Mouse (Mus musculus) hindbrain, embryonic 15.5 days (tissue): ENCODE results near the gene Mical3. TPM values are rescaled to one million over a fixed set of nuclear protein-coding genes. Genes with fewer than 3 reads are reported as not detected.

Source experiments
- ATAC-seq: fragments of 200-750 bp; cut with Nextera tagmentation; 2 replicates; pipeline ENCODE4 v1.8.0; 2017; ENCODE audit warnings: low read depth, moderate number of reproducible peaks, moderate TSS enrichment; ENCODE audit not compliant: low FRiP score
- H3K27ac ChIP-seq: fragments of 300-500 bp; sonication (generic); replicated peaks from 2 replicates; pipeline ENCODE4 v1.5.1; 2015; ENCODE audit warnings: mild to moderate bottlenecking, inconsistent platforms
- H3K27me3 ChIP-seq: fragments of 300-500 bp; sonication (generic); 2 replicates; pipeline ENCODE4 v1.6.1; 2015; ENCODE audit warnings: control low read depth, inconsistent platforms
- H3K36me3 ChIP-seq: fragments of 300-500 bp; sonication (generic); 2 replicates; pipeline ENCODE4 v1.6.1; 2015; ENCODE audit warnings: control low read depth, inconsistent platforms
- H3K4me1 ChIP-seq: fragments of 300-500 bp; sonication (generic); replicated peaks from 2 replicates; pipeline ENCODE4 v1.6.1; 2015; ENCODE audit warnings: control low read depth, inconsistent platforms
- H3K4me2 ChIP-seq: fragments of 300-500 bp; sonication (generic); 2 replicates; pipeline ENCODE4 v1.6.1; 2015; ENCODE audit warnings: moderate library complexity, mild to moderate bottlenecking, inconsistent platforms
- H3K4me3 ChIP-seq: fragments of 300-500 bp; sonication (generic); 2 replicates; pipeline ENCODE4 v1.5.1; 2015; ENCODE audit warnings: mild to moderate bottlenecking, inconsistent platforms
- H3K9ac ChIP-seq: fragments of 300-500 bp; sonication (generic); 2 replicates; pipeline ENCODE4 v1.6.1; 2015; ENCODE audit warnings: inconsistent platforms
- H3K9me3 ChIP-seq: fragments of 300-500 bp; sonication (generic); 2 replicates; pipeline ENCODE4 v1.6.1; 2016; ENCODE audit warnings: control low read depth, inconsistent platforms
- WGBS: fragments of 180-500 bp; shearing (Covaris S2); methylation state at CpG from one replicate; pipeline ENCODE4 v1.1.7; 2015; 5-methylcytosine and 5-hydroxymethylcytosine counted together
- polyA plus RNA-seq: library from polyadenylated mRNA; unstranded; fragments of >200 nt; fragmentation: Nextera tagmentation; extraction: Ambion mirVana; gene quantifications from 2 replicates; pipeline ENCODE4 v1.2.1, GENCODE M21; 2015

Mical3 gene
- polyA plus RNA-seq, 1 experiment from 2014 or later: 34.4 TPM

DNA sequence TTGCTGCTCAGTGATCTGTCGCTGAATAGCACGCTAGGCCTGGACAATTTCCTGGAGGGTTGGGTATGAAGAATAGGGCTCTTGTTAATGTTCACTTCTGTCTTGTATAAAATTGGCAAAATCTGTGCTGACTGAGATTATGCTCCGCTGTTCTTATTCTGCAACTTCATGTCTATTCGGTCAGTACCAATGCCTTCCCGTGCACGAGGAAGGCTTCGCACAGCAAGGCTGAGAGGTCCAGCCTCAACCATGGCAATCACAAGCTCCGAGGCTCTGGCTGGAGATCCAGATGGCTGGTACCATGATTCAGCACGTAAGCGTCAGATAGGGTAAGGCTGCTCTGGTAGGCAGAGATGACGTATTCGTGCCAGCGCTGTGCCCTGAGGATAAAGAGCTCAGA, 189.2 kb downstream of the Mical3 start:
- 95% methylated on average over 13 of the region's 13 CpGs for WGBS
- no peak overlapping the region for H3K4me2 ChIP-seq
- no peak for ATAC-seq
- no peaks in the 10 kb centered on the region for H3K9me3 ChIP-seq
- H3K4me1 ChIP-seq: no peaks in the 10 kb centered on the region
- no peak overlapping the region for H3K4me3 ChIP-seq
- no peak overlapping the region for H3K27ac ChIP-seq
- H3K27me3 ChIP-seq: no peaks in the 10 kb centered on the region
- H3K9ac ChIP-seq: no peak overlapping the region
- peaks cover 20% of the 10 kb centered on the region for H3K36me3 ChIP-seq

DNA sequence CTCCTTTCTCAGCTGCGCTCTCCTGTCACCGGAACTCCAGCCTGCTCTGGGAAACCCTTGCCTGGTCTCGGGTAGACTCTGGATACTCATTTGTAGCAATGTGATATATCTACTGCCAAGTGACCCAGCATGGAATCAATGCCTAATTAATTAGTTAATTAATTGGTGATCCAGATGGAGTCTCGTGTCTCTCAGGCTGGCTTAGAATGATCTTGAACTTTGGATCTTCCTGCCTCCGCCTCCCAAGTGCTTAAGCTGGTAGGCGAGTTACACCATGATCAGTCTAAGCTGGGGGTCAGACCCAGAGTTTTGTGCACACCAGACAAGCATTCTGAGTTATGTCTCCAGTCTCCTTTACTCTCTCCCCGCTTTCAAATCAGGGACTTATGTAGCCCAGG, 189.7 kb downstream of the Mical3 start:
- Histone ChIP-seq H3K9me3 (no peaks in the 10 kb centered on the region), H3K9ac (no peak overlapping the region), H3K4me1 (no peaks in the 10 kb centered on the region), H3K4me2 (no peak overlapping the region), H3K27me3 (no peaks in the 10 kb centered on the region), H3K4me3 (no peak overlapping the region), H3K27ac (no peak overlapping the region), H3K36me3 (peaks cover 17% of the 10 kb centered on the region)
- WGBS: 78% methylated on average over 7 of the region's 7 CpGs
- no peak for ATAC-seq

DNA sequence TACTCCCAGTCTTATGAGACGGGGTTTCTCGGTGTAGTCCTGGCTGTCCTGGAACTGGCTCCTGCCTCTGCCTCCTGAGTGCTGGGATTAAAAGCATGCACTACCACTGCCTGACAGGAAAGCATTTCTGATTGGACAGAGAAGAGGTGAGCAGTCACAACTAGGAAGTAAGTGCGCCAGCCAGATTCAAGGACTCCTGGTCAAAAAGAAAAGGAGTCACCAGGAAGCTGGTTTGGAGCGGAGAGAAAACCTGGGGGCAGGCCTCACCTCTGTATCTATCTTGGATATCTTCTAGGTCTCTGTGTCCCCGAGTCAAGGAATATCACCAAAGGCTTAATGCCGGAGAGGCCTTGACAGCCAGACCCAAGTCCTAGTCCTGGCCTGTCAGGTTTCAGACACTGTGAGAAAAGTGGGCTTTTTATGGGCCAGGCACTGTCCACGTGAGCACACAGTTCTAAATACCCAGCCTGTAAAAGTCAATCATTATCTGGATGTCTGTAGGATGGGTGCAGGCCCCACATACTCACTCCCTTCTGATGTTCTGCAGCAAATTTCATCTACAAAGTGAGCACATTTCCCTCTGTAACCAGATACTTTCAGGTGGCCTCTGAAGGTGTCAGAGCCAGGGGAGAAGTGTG, 190.2 kb downstream of the Mical3 start:
- Histone ChIP-seq H3K9ac (no peak overlapping the region), H3K36me3 (peaks cover 11% of the 10 kb centered on the region), H3K4me3 (no peak overlapping the region), H3K27me3 (no peaks in the 10 kb centered on the region), H3K4me2 (no peak overlapping the region), H3K4me1 (no peaks in the 10 kb centered on the region), H3K27ac (no peak overlapping the region), H3K9me3 (no peaks in the 10 kb centered on the region)
- no peak for ATAC-seq
- WGBS: 92% methylated on average over 7 of the region's 7 CpGs

DNA sequence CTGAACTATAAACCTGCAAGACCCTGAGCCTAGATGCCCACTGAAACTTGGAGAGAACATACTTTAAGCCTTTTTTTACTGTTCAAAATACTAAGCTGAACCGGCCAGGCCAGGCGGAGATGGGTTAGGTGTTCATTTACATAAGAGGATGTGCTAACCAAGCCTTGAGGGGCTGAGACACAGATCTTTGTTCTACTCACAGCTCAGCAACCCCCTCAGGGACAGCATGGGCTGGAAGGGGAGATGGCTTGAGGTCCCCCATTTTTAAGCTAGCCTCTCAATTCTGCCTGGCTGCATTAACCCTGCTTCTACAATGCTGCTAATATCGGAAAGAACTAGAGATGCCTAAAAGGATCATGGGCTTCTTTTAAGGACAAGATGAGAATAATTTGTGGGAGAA, 191.0 kb downstream of the Mical3 start:
- Histone ChIP-seq H3K4me2 (no peak overlapping the region), H3K27me3 (no peaks in the 10 kb centered on the region), H3K36me3 (peaks cover 6% of the 10 kb centered on the region; the same call in 1 of the 2 replicates), H3K27ac (no peak overlapping the region), H3K4me3 (no peak overlapping the region), H3K9ac (no peak overlapping the region), H3K9me3 (no peaks in the 10 kb centered on the region), H3K4me1 (no peaks in the 10 kb centered on the region)
- 84% methylated on average over 3 of the region's 3 CpGs for WGBS
- ATAC-seq: no peak

DNA sequence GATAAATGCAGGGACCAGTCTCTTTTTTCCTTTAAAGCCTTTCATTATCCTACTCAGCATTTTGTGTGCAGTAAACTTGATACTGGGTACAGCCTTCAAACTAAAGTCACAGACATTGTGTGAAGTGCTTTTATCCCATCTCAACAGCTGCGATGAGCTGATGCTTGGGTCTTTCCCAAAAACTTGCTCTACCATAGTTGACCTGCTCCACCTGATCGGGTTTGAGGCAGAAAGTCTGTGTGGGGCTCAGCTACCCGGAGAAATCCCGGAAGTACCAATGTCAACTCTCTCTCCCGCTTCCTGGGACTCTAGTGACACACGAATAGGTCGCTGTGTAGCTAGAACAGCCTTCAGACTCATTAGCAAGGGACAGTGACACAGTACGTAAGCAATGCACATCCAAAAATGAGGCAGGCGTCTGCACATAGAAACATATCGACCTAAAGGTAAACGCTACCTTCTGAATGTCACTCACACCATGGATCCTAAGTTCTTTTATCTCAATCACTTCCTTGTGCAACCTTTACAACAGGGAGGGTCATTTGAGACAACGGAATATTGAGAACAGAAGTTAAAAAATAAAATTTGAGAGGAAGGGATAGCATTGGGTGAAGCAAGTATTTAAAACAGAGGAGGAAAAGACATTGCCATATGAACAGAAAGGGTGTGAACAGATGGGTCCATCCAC, 191.9 kb downstream of the Mical3 start:
- 93% methylated on average over 12 of the region's 12 CpGs for WGBS
- Histone ChIP-seq H3K4me2 (no peak overlapping the region), H3K27ac (no peak overlapping the region), H3K9ac (no peak overlapping the region), H3K9me3 (no peaks in the 10 kb centered on the region), H3K4me3 (no peak overlapping the region), H3K27me3 (no peaks in the 10 kb centered on the region), H3K36me3 (peaks cover 15% of the 10 kb centered on the region), H3K4me1 (no peaks in the 10 kb centered on the region)
- ATAC-seq: no peak

DNA sequence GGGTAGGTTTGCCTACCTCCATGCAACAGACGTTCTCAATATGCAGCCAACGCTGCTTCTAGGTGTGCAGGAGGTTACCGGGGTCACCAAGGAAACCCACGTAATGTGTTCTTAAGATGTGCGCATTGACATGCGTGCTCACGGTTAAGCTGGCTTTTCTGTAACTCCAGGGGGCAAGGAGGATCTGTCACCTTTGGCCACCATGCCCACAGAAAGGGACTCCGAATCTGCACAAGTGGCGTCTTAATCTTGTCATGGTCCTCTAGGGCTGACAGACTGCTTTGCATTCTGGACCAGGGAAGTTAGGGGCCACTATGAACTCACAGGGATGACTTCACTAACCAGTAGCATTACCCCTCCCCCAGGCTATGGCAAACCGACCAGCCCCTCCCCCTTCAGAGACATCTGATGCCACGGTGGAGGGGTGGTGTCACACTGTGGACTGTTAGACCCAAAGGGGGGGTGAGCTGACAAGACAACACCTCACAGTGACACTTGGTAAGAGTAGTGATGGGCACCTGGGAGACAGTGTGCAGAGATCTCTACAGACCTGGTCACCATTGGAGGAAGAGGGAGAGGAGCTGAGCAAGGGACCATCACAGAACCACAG, 192.7 kb downstream of the Mical3 start:
- Histone ChIP-seq H3K36me3 (peaks cover 21% of the 10 kb centered on the region), H3K9ac (no peak overlapping the region), H3K27me3 (no peaks in the 10 kb centered on the region), H3K27ac (no peak overlapping the region), H3K9me3 (no peaks in the 10 kb centered on the region), H3K4me2 (no peak overlapping the region), H3K4me1 (no peaks in the 10 kb centered on the region), H3K4me3 (no peak overlapping the region)
- no peak for ATAC-seq
- WGBS: 83% methylated on average over 11 of the region's 11 CpGs

DNA sequence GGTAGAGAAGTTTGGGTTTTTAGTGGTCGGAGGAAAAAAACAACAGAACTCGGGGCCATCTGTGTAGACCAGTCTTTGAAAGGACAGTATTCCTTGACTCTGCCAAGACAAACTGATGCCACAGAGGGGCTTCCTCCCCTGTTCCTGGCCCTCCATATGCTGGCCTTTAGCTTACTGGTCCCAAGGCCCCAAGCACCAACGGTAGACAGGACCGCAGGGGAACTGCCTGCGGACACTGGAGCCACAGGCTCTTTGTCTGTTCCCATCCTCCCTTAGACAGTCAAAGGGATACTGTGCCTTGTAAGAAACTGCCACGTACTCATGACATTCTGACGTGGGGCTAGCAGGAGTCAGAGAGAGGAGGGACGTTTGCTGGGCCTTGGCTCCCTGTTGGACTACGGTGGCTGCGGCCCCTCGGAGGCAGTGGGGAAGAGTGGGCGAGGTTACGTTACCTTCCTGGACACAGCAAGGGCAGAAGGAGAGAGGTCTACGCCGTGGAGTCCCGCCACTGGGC, 193.6 kb downstream of the Mical3 start:
- H3K4me1 ChIP-seq: no peaks in the 10 kb centered on the region
- H3K4me3 ChIP-seq: no peak overlapping the region
- H3K9ac ChIP-seq: no peak overlapping the region

DNA sequence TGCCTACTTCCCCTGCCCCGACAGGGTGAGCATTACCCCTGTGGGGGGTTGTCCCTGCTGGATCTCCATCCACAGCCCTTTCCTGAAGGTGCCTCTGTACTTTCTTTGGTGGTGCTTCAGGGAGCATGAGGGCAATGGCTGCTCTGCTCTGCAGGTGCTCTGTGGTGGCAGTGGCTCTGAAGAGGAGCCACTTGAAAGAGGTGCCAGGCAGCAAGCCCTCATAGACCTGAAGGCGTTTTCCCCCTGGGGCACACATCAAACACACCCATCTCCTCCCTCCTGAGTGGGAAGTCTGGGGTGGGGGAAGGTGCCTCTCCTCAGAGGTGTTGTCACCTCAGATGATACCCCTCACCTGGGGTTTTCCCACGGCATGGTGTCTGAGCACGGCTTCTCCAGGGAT, 196.6 kb downstream of the Mical3 start:
- Histone ChIP-seq H3K4me1 (no peaks in the 10 kb centered on the region), H3K27ac (no peak overlapping the region), H3K4me2 (no peak overlapping the region), H3K27me3 (no peaks in the 10 kb centered on the region), H3K36me3 (peaks cover 33% of the 10 kb centered on the region), H3K9ac (no peak overlapping the region), H3K9me3 (no peaks in the 10 kb centered on the region), H3K4me3 (no peak overlapping the region)
- WGBS: 84% methylated on average over 4 of the region's 4 CpGs
- no peak for ATAC-seq

More for the DNA sequence above, 193.6 kb downstream of the Mical3 start:
- no peak overlapping the region for H3K4me2 ChIP-seq
- ATAC-seq: no peak
- H3K27ac ChIP-seq: no peak overlapping the region
- no peaks in the 10 kb centered on the region for H3K9me3 ChIP-seq
- H3K27me3 ChIP-seq: no peaks in the 10 kb centered on the region
- H3K36me3 ChIP-seq: peaks cover 27% of the 10 kb centered on the region
- WGBS: 89% methylated on average over 16 of the region's 16 CpGs

DNA sequence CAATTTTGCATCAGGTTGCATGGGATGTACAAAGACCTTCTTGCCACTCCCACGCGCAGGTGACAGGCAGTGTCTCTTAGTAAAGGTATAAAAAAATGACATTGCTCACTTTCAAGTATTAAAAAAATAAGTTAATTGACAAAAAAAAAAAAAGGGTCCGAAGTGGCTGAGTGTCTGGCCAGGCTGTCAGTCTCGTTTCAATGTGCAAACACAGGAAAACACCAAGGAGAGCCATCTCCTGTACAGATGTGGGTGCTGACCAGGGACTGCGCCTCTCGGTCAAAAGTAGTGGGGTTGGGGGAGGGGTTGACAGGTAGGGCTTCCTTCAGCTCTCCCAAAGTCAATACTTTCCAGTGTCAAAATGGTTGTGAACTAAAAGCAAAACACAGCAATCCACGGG, 197.1 kb downstream of the Mical3 start:
- ATAC-seq: no peak
- H3K36me3 ChIP-seq: peaks cover 37% of the 10 kb centered on the region
- no peaks in the 10 kb centered on the region for H3K9me3 ChIP-seq

DNA sequence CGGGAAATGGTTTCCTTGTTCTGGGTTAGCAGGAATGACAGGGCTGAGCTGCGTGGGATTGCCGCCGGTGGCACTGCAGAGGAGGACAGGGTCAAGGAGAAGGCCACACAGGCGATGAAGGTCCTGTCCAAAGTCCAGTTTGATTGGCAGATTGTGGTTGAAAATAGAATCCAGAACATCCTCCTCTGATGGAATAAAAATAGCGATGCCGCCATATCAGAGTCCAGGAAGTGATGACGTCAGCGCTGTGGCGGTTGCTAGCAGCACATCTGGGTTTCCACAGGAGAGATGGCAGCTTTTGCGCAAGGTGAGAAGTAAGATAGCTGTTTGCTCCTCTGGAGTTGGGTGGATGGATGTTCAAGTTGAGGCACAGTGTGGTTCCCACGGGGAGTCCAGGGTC, 198.2 kb downstream of the Mical3 start:
- WGBS: 92% methylated on average over 12 of the region's 12 CpGs
- Histone ChIP-seq H3K27ac (no peak overlapping the region), H3K4me2 (no peak overlapping the region), H3K9ac (no peak overlapping the region), H3K9me3 (no peaks in the 10 kb centered on the region), H3K4me1 (no peaks in the 10 kb centered on the region), H3K4me3 (no peak overlapping the region), H3K36me3 (peaks cover 37% of the 10 kb centered on the region), H3K27me3 (no peaks in the 10 kb centered on the region)
- ATAC-seq: no peak

More for the DNA sequence above, 197.1 kb downstream of the Mical3 start:
- Histone ChIP-seq H3K27ac (no peak overlapping the region), H3K9ac (no peak overlapping the region), H3K4me2 (no peak overlapping the region), H3K4me1 (no peaks in the 10 kb centered on the region), H3K4me3 (no peak overlapping the region), H3K27me3 (no peaks in the 10 kb centered on the region)
- WGBS: 93% methylated on average over 7 of the region's 7 CpGs

DNA sequence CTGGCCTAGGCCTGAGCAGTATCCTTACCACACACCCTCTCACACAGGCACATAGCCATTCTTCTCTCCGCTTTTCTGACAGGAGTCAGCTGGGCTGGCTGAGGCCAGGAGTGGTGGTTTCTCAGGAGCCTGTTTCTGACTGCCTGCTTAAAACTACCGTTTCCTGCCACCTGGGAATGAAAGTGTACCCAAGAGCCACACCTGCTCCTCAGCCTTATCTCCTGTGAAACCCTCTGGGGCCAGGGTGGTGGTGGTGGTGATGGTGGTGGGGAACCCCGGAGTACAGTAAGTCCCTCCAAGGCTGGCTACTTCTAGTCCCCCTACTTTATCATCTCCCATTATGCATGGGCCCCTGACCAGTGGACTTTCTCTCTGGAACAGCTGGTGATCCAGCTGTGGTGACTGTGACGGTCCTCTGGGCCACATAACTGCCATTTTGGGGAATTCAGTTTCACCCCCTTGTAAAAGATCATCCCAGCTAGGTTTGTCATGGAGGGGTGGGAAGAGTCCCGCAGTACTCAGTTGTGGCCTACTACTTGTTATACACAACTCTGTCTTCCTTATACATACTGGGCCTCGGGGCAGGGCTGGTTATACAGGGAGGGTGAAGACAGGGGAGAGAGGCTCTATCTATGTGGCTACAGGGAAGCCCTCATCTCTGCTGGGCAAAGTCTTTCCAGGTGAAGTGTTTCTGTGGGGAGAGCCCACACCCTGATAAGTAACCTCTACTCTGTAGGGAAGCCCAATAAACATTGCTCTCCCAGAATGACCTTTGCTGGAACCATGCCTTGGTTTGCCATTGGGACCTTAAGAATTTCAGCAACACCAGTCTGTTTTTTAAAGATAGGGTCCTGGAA, 200.1 kb downstream of the Mical3 start:
- WGBS: 87% methylated on average over 6 of the region's 6 CpGs
- no peak for ATAC-seq
- no peaks in the 10 kb centered on the region for H3K4me1 ChIP-seq
- no peaks in the 10 kb centered on the region for H3K27me3 ChIP-seq
- H3K9me3 ChIP-seq: no peaks in the 10 kb centered on the region
- no peak overlapping the region for H3K4me2 ChIP-seq
- peaks cover 37% of the 10 kb centered on the region for H3K36me3 ChIP-seq
- no peak overlapping the region for H3K27ac ChIP-seq
- no peak overlapping the region for H3K4me3 ChIP-seq
- no peak overlapping the region for H3K9ac ChIP-seq

DNA sequence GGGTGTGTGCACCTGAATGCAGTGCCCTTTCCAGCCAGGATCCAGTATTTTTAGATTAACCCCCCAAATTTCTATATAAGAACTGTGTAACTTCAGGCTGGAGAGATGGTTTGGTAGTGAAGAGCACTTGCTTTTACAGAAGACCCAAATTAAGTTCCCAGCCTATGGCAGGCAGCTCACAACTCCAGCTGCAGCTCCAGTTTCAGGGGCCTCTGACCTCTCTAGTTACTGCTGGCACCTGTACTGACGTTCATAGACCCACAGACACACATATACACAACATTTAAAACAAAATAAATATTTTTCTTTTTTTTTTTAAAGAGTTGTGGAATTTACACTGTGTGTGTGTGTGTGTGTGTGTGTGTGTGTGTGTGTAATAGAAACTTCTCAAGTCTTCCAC, 201.4 kb downstream of the Mical3 start:
- no peak overlapping the region for H3K27ac ChIP-seq
- WGBS: 78% methylated on average over 1 of the region's 1 CpGs
- H3K27me3 ChIP-seq: no peaks in the 10 kb centered on the region
- H3K9me3 ChIP-seq: no peaks in the 10 kb centered on the region
- no peaks in the 10 kb centered on the region for H3K4me1 ChIP-seq
- H3K36me3 ChIP-seq: peaks cover 32% of the 10 kb centered on the region
- ATAC-seq: no peak
- no peak overlapping the region for H3K9ac ChIP-seq
- no peak overlapping the region for H3K4me3 ChIP-seq
- no peak overlapping the region for H3K4me2 ChIP-seq
